Mouse (Mus musculus): ENCODE results near the gene Gpc5. TPM values are rescaled to one million over a fixed set of nuclear protein-coding genes. Genes with fewer than 3 reads are reported as not detected.

Gpc5 gene
- polyA plus RNA-seq, 1 experiment from 2014 or later: 0.65 TPM

GRCm38 (mm10) chr14:115282782-115283181, 190.8 kb downstream of the Gpc5 start:
- no peak overlapping the region for H3K27ac ChIP-seq
- DNase-seq (ENCODE audit: low spot score): no peak
- H3K4me3 ChIP-seq: no peak overlapping the region
- no peaks in the 10 kb centered on the region for H3K4me1 ChIP-seq (replicated peaks)
- no peaks in the 10 kb centered on the region for H3K9me3 ChIP-seq
- no peaks in the 10 kb centered on the region for H3K27me3 ChIP-seq (ENCODE audit: insufficient read depth, poor library complexity, severe bottlenecking)
- no peaks in the 10 kb centered on the region for H3K36me3 ChIP-seq

GRCm38 (mm10) chr14:115324247-115324646, 232.2 kb downstream of the Gpc5 start:
- DNase-seq (ENCODE audit: low spot score): no peak

GRCm38 (mm10) chr14:115326426-115326825, 234.4 kb downstream of the Gpc5 start:
- H3K9me3 ChIP-seq: no peaks in the 10 kb centered on the region
- no peak overlapping the region for H3K4me3 ChIP-seq
- no peak for DNase-seq (ENCODE audit: low spot score)
- 55% methylated on average over 5 of the region's 5 CpGs for WGBS
- no peaks in the 10 kb centered on the region for H3K27me3 ChIP-seq (ENCODE audit: insufficient read depth, poor library complexity, severe bottlenecking)
- no peak overlapping the region for H3K27ac ChIP-seq
- 0 out of 2 replicates have a peak, but pooled peaks cover 6% of the 10 kb centered on the region for H3K4me1 ChIP-seq (replicated peaks)
- H3K36me3 ChIP-seq: no peaks in the 10 kb centered on the region

More at GRCm38 (mm10) chr14:115324247-115324646, 232.2 kb downstream of the Gpc5 start:
- 0 out of 2 replicates have a peak, but pooled peaks cover 6% of the 10 kb centered on the region for H3K4me1 ChIP-seq (replicated peaks)
- H3K27me3 ChIP-seq (ENCODE audit: insufficient read depth, poor library complexity, severe bottlenecking): no peaks in the 10 kb centered on the region
- no peaks in the 10 kb centered on the region for H3K9me3 ChIP-seq
- no peak overlapping the region for H3K4me3 ChIP-seq
- no peaks in the 10 kb centered on the region for H3K36me3 ChIP-seq
- 85% methylated on average over 2 of the region's 2 CpGs for WGBS
- no peak overlapping the region for H3K27ac ChIP-seq

- Histone ChIP-seq H3K27ac (no peak overlapping the region), H3K9me3 (no peaks in the 10 kb centered on the region), H3K36me3 (no peaks in the 10 kb centered on the region), H3K4me3 (no peak overlapping the region), H3K4me1 (replicated peaks) (no peaks in the 10 kb centered on the region), H3K27me3 (ENCODE audit: insufficient read depth, poor library complexity, severe bottlenecking) (no peaks in the 10 kb centered on the region)
- 84% methylated on average over 3 of the region's 3 CpGs for WGBS
- DNase-seq (ENCODE audit: low spot score): no peak
Measured at GRCm38 (mm10) chr14:115339084-115339483, 247.1 kb downstream of the Gpc5 start.

- DNase-seq (ENCODE audit: low spot score): no peak
- H3K9me3 ChIP-seq: no peaks in the 10 kb centered on the region
- no peaks in the 10 kb centered on the region for H3K36me3 ChIP-seq
- no peak overlapping the region for H3K27ac ChIP-seq
- 91% methylated on average over 2 of the region's 2 CpGs for WGBS
- no peaks in the 10 kb centered on the region for H3K27me3 ChIP-seq (ENCODE audit: insufficient read depth, poor library complexity, severe bottlenecking)
- H3K4me3 ChIP-seq: no peak overlapping the region
- no peaks in the 10 kb centered on the region for H3K4me1 ChIP-seq (replicated peaks)
Measured at GRCm38 (mm10) chr14:115342597-115342996, 250.6 kb downstream of the Gpc5 start.

- Histone ChIP-seq H3K27ac (no peak overlapping the region), H3K4me3 (no peak overlapping the region), H3K4me1 (replicated peaks) (no peaks in the 10 kb centered on the region), H3K9me3 (no peaks in the 10 kb centered on the region), H3K36me3 (no peaks in the 10 kb centered on the region), H3K27me3 (ENCODE audit: insufficient read depth, poor library complexity, severe bottlenecking) (no peaks in the 10 kb centered on the region)
- DNase-seq (ENCODE audit: low spot score): no peak
- WGBS: 91% methylated on average over 3 of the region's 3 CpGs
Measured at GRCm38 (mm10) chr14:115349448-115349847, 257.4 kb downstream of the Gpc5 start.

- Histone ChIP-seq H3K27ac (no peak overlapping the region), H3K4me1 (replicated peaks) (no peaks in the 10 kb centered on the region), H3K4me3 (no peak overlapping the region), H3K9me3 (no peaks in the 10 kb centered on the region), H3K27me3 (ENCODE audit: insufficient read depth, poor library complexity, severe bottlenecking) (no peaks in the 10 kb centered on the region), H3K36me3 (no peaks in the 10 kb centered on the region)
- WGBS: 91% methylated on average over 3 of the region's 3 CpGs
- no peak for DNase-seq (ENCODE audit: low spot score)
Measured at GRCm38 (mm10) chr14:115365320-115365935, 273.4 kb downstream of the Gpc5 start.

- H3K36me3 ChIP-seq: no peaks in the 10 kb centered on the region
- H3K4me1 ChIP-seq (replicated peaks): no peaks in the 10 kb centered on the region
- no peak overlapping the region for H3K27ac ChIP-seq
- no peak for DNase-seq (ENCODE audit: low spot score)
- no peak overlapping the region for H3K4me3 ChIP-seq
- H3K9me3 ChIP-seq: no peaks in the 10 kb centered on the region
- no peaks in the 10 kb centered on the region for H3K27me3 ChIP-seq (ENCODE audit: insufficient read depth, poor library complexity, severe bottlenecking)
- 85% methylated on average over 15 of the region's 15 CpGs for WGBS
Measured at GRCm38 (mm10) chr14:115369611-115370167, 277.7 kb downstream of the Gpc5 start.

- Histone ChIP-seq H3K36me3 (no peaks in the 10 kb centered on the region), H3K27ac (no peak overlapping the region), H3K4me3 (no peak overlapping the region), H3K4me1 (replicated peaks) (no peaks in the 10 kb centered on the region), H3K9me3 (no peaks in the 10 kb centered on the region), H3K27me3 (ENCODE audit: insufficient read depth, poor library complexity, severe bottlenecking) (no peaks in the 10 kb centered on the region)
- peak; percentile 10 for DNase-seq (ENCODE audit: low spot score)
- WGBS: 7% methylated on average over 1 of the region's 1 CpGs
Measured at GRCm38 (mm10) chr14:115371131-115371530, 279.1 kb downstream of the Gpc5 start.

- Histone ChIP-seq H3K36me3 (no peaks in the 10 kb centered on the region), H3K27me3 (ENCODE audit: insufficient read depth, poor library complexity, severe bottlenecking) (no peaks in the 10 kb centered on the region), H3K4me1 (replicated peaks) (no peaks in the 10 kb centered on the region), H3K27ac (no peak overlapping the region), H3K4me3 (no peak overlapping the region), H3K9me3 (no peaks in the 10 kb centered on the region)
- DNase-seq (ENCODE audit: low spot score): no peak
- WGBS: 77% methylated on average over 3 of the region's 3 CpGs
Measured at GRCm38 (mm10) chr14:115391831-115392230, 299.8 kb downstream of the Gpc5 start.

- Histone ChIP-seq H3K9me3 (no peaks in the 10 kb centered on the region), H3K27me3 (ENCODE audit: insufficient read depth, poor library complexity, severe bottlenecking) (no peaks in the 10 kb centered on the region), H3K27ac (no peak overlapping the region), H3K36me3 (no peaks in the 10 kb centered on the region), H3K4me3 (no peak overlapping the region), H3K4me1 (replicated peaks) (no peaks in the 10 kb centered on the region)
- WGBS: 53% methylated on average over 14 of the region's 14 CpGs
- peak; percentile 41 for DNase-seq (ENCODE audit: low spot score)
Measured at GRCm38 (mm10) chr14:115392894-115393524, 301.0 kb downstream of the Gpc5 start.

GRCm38 (mm10) chr14:115406596-115406995, 314.6 kb downstream of the Gpc5 start:
- Histone ChIP-seq H3K4me3 (no peak overlapping the region), H3K27me3 (ENCODE audit: insufficient read depth, poor library complexity, severe bottlenecking) (0 out of 2 replicates have a peak, but pooled peaks cover 2% of the 10 kb centered on the region), H3K27ac (no peak overlapping the region), H3K4me1 (replicated peaks) (peaks cover 8% of the 10 kb centered on the region; the same call in 1 of the 2 replicates), H3K9me3 (no peaks in the 10 kb centered on the region), H3K36me3 (no peaks in the 10 kb centered on the region)
- DNase-seq (ENCODE audit: low spot score): no peak
- 70% methylated on average over 5 of the region's 5 CpGs for WGBS

GRCm38 (mm10) chr14:115407309-115407930, 315.4 kb downstream of the Gpc5 start:
- peaks cover 10% of the 10 kb centered on the region; the same call in 1 of the 2 replicates for H3K4me1 ChIP-seq (replicated peaks)
- H3K27me3 ChIP-seq (ENCODE audit: insufficient read depth, poor library complexity, severe bottlenecking): 0 out of 2 replicates have a peak, but pooled peaks cover 2% of the 10 kb centered on the region
- 68% methylated on average over 2 of the region's 2 CpGs for WGBS
- H3K36me3 ChIP-seq: no peaks in the 10 kb centered on the region
- peak; percentile 33 for DNase-seq (ENCODE audit: low spot score)
- H3K9me3 ChIP-seq: no peaks in the 10 kb centered on the region
- H3K4me3 ChIP-seq: no peak overlapping the region
- H3K27ac ChIP-seq: no peak overlapping the region
